Mouse (Mus musculus) MEL (cell line): Measurements from ENCODE around the gene Cdc42bpa. TPM values are rescaled to one million over a fixed set of nuclear protein-coding genes. Genes with fewer than 3 reads are reported as not detected.

Experiments
- DNase-seq: peaks from one replicate; pipeline ENCODE4 v3.0.0; 2011; ENCODE audit warnings: low read depth, low spot score
- H3K27ac ChIP-seq: 2 replicates; pipeline ENCODE4 v1.5.1; 2012; ENCODE audit warnings: low read depth, mild to moderate bottlenecking, control low read depth, low read length, moderate library complexity; ENCODE audit not compliant: control insufficient read depth
- H3K27me3 ChIP-seq, 2 experiments: fragments of 150-350 bp in 1 of 2; sonication (generic) in 1 of 2; 2 replicates each; pipeline ENCODE4 v1.6.1; 2012; ENCODE audit warnings: low read length in 2 of 2, mild to moderate bottlenecking in 2 of 2, improper control_type of control experiment in 1 of 2, moderate library complexity in 1 of 2; ENCODE audit not compliant: insufficient read depth in 2 of 2, control insufficient read depth in 1 of 2
- H3K36me3 ChIP-seq, 2 experiments: 2 replicates each; pipeline ENCODE4 v1.6.1; 2012 to 2014; ENCODE audit warnings: low read length in 2 of 2, improper control_type of control experiment in 1 of 2, inconsistent platforms in 1 of 2, mild to moderate bottlenecking in 1 of 2; ENCODE audit not compliant: insufficient read depth in 2 of 2, control insufficient read depth in 1 of 2
- H3K4me1 ChIP-seq, 2 experiments: fragments of 150-350 bp in 1 of 2; sonication (generic) in 1 of 2; 2 replicates each; pipeline ENCODE4 v1.6.1; 2012; ENCODE audit warnings: low read length in 2 of 2, improper control_type of control experiment in 1 of 2, mild to moderate bottlenecking in 1 of 2; ENCODE audit not compliant: insufficient read depth in 2 of 2, control insufficient read depth in 1 of 2
- H3K4me3 ChIP-seq, 2 experiments: fragments of 150-350 bp in 1 of 2; sonication (generic) in 1 of 2; 2 replicates each; pipeline ENCODE4 v1.5.1; 2012; ENCODE audit warnings: low read depth in 2 of 2, low read length in 2 of 2, mild to moderate bottlenecking in 2 of 2, moderate library complexity in 2 of 2, control low read depth in 1 of 2, improper control_type of control experiment in 1 of 2; ENCODE audit not compliant: control insufficient read depth in 1 of 2, insufficient read depth in 1 of 2
- H3K79me2 ChIP-seq: 2 replicates; pipeline ENCODE4 v1.6.1; 2012; ENCODE audit warnings: mild to moderate bottlenecking, low read length, moderate library complexity; ENCODE audit not compliant: control insufficient read depth, poor library complexity, insufficient read depth
- H3K9ac ChIP-seq: 2 replicates; pipeline ENCODE4 v1.6.1; 2012; ENCODE audit warnings: low read depth, mild to moderate bottlenecking, control low read depth, low read length, moderate library complexity; ENCODE audit not compliant: control insufficient read depth, poor library complexity, severe bottlenecking
- H3K9me3 ChIP-seq: fragments of 150-350 bp; sonication (generic); replicated peaks from 2 replicates; pipeline ENCODE4 v1.6.1; 2012; ENCODE audit warnings: mild to moderate bottlenecking, low read length, improper control_type of control experiment, moderate library complexity; ENCODE audit not compliant: insufficient read depth
- BHLHE40 ChIP-seq: IDR thresholded peaks from 2 replicates; pipeline ENCODE4 v1.6.1; 2012; ENCODE audit warnings: low read depth, mild to moderate bottlenecking, inconsistent platforms, low read length, improper control_type of control experiment, borderline replicate concordance
- ELF1 ChIP-seq: IDR thresholded peaks from 2 replicates; pipeline ENCODE4 v1.6.1; 2014; ENCODE audit warnings: low read depth, mild to moderate bottlenecking, inconsistent platforms, low read length, improper control_type of control experiment, moderate library complexity
- EP300 ChIP-seq, 2 experiments: IDR thresholded peaks; 2 replicates each; pipeline ENCODE4 v1.6.1; 2011; ENCODE audit warnings: improper control_type of control experiment in 2 of 2, low read length in 2 of 2, low read depth in 1 of 2, mild to moderate bottlenecking in 1 of 2
- ETS1 ChIP-seq: IDR thresholded peaks from 2 replicates; pipeline ENCODE4 v1.6.1; 2012; ENCODE audit warnings: low read depth, mild to moderate bottlenecking, inconsistent platforms, low read length, improper control_type of control experiment, moderate library complexity
- GATA1 ChIP-seq: IDR thresholded peaks from 2 replicates; pipeline ENCODE4 v1.6.1; 2011; ENCODE audit warnings: low read depth, low read length, improper control_type of control experiment
- HCFC1 ChIP-seq: IDR thresholded peaks from 2 replicates; pipeline ENCODE4 v1.6.1; 2012; ENCODE audit warnings: low read depth, mild to moderate bottlenecking, inconsistent platforms, low read length, improper control_type of control experiment, moderate library complexity
- MAX ChIP-seq: IDR thresholded peaks from 2 replicates; pipeline ENCODE4 v1.6.1; 2011; ENCODE audit warnings: low read length, improper control_type of control experiment
- MEF2A ChIP-seq: IDR thresholded peaks from 2 replicates; pipeline ENCODE4 v1.6.1; 2014; ENCODE audit warnings: low read depth, mild to moderate bottlenecking, inconsistent platforms, low read length, improper control_type of control experiment; ENCODE audit not compliant: poor library complexity, insufficient replicate concordance, severe bottlenecking; ENCODE audit errors: extremely low read depth
- MXI1 ChIP-seq: IDR thresholded peaks from 2 replicates; pipeline ENCODE4 v1.6.1; 2011; ENCODE audit warnings: mild to moderate bottlenecking, low read depth, low read length, improper control_type of control experiment
- MYB ChIP-seq: IDR thresholded peaks from 2 replicates; pipeline ENCODE4 v1.6.1; 2011; ENCODE audit warnings: mild to moderate bottlenecking, low read depth, low read length, improper control_type of control experiment
- NELFE ChIP-seq: IDR thresholded peaks from 2 replicates; pipeline ENCODE4 v1.6.1; 2011; ENCODE audit warnings: low read depth, low read length, improper control_type of control experiment
- POLR2AphosphoS2 ChIP-seq: IDR thresholded peaks from 2 replicates; pipeline ENCODE4 v1.6.1; 2011; ENCODE audit warnings: low read length, improper control_type of control experiment
- POLR2AphosphoS5 ChIP-seq: IDR thresholded peaks from 2 replicates; pipeline ENCODE4 v1.6.1; 2012; ENCODE audit warnings: low read depth, borderline replicate concordance, mild to moderate bottlenecking, inconsistent platforms, low read length, moderate library complexity, mixed read lengths
- RAD21 ChIP-seq: IDR thresholded peaks from 2 replicates; pipeline ENCODE4 v1.6.1; 2011; ENCODE audit warnings: mild to moderate bottlenecking, low read depth, low read length, improper control_type of control experiment
- SMC3 ChIP-seq: IDR thresholded peaks from 2 replicates; pipeline ENCODE4 v1.6.1; 2011; ENCODE audit warnings: low read depth, low read length, improper control_type of control experiment
- TAL1 ChIP-seq: IDR thresholded peaks from 2 replicates; pipeline ENCODE4 v1.6.1; 2012; ENCODE audit warnings: mild to moderate bottlenecking, inconsistent platforms, low read length, moderate library complexity, mixed read lengths
- TBP ChIP-seq: IDR thresholded peaks from 2 replicates; pipeline ENCODE4 v1.8.0; 2011; ENCODE audit warnings: low read depth, low read length, improper control_type of control experiment
- UBTF ChIP-seq: IDR thresholded peaks from 2 replicates; pipeline ENCODE4 v1.6.1; 2012; ENCODE audit warnings: low read depth, mild to moderate bottlenecking, inconsistent platforms, low read length, improper control_type of control experiment, moderate library complexity, borderline replicate concordance; ENCODE audit not compliant: insufficient read depth
- USF1 ChIP-seq: IDR thresholded peaks from 2 replicates; pipeline ENCODE4 v1.6.1; 2014; ENCODE audit warnings: low read depth, mild to moderate bottlenecking, inconsistent platforms, low read length, improper control_type of control experiment, moderate library complexity
- ZC3H11A ChIP-seq: IDR thresholded peaks from 2 replicates; pipeline ENCODE4 v1.6.1; 2012; ENCODE audit warnings: low read depth, mild to moderate bottlenecking, inconsistent platforms, low read length, improper control_type of control experiment
- ZKSCAN1 ChIP-seq: IDR thresholded peaks from 2 replicates; pipeline ENCODE4 v1.6.1; 2012; ENCODE audit warnings: low read depth, mild to moderate bottlenecking, inconsistent platforms, low read length, improper control_type of control experiment, moderate library complexity
- ZMIZ1 ChIP-seq: IDR thresholded peaks from 2 replicates; pipeline ENCODE4 v1.6.1; 2012; ENCODE audit warnings: low read depth, mild to moderate bottlenecking, inconsistent platforms, low read length, improper control_type of control experiment, moderate library complexity
- polyA plus RNA-seq, 2 experiments: library from polyadenylated mRNA; stranded (reverse) in 1 of 2; unstranded in 1 of 2; fragments of >175 nt in 1 of 2; fragments of >200 nt in 1 of 2; gene quantifications; 2 replicates each; pipeline versions ENCODE4 v1.2.1 to v1.2.4; 2012; ENCODE audit warnings: low replicate concordance in 2 of 2, low read depth in 1 of 2; ENCODE audit not compliant: insufficient read length in 2 of 2, insufficient read depth in 1 of 2, missing spikeins in 1 of 2
- total RNA-seq: library from RNA; depleted of rRNA; stranded (reverse); fragments of 300-350 nt; gene quantifications from 2 replicates; pipeline ENCODE4 v1.2.3, GENCODE M21; 2012

Cdc42bpa gene
- total and polyA plus RNA-seq, 3 experiments = 7.7 to 14.6 TPM; not detected in 1

DNA sequence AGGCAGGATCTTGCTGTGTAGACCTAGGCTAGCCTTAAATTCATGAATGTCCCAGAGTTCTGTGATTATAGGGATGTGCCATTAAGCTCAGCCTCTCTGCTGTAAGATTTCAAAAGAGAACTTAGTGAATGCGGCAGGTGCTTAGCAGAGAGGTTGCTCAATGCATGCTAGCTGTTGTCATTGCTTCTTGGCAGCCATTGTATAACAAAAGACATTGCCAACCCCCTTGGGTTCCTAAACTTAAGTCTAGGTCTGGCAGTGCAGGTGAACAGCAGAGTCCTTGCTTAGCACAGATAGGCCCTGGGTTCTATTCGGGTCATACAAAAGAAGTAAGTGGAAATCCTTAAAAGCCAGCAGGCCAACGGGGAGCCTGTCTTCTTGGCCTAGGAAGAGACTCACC, 7.0 kb upstream of the Cdc42bpa start:
- Histone ChIP-seq H3K36me3 (no peaks in the 10 kb centered on the region), H3K9me3 (no peaks in the 10 kb centered on the region), H3K4me1 (no peaks in the 10 kb centered on the region), H3K79me2 (no peaks in the 10 kb centered on the region), H3K4me3 (no peak overlapping the region), H3K27ac (no peak overlapping the region), H3K27me3 (peaks cover 4% of the 10 kb centered on the region in 2 experiments), H3K9ac (no peak overlapping the region)
- no peak for DNase-seq
- no peak for TF ChIP-seq EP300 (IDR thresholded peaks at IDR 0.05; ENCODE audit: low read depth in 1 of 2, low read length in 2 of 2)
- TF ChIP-seq MAX = no peak
- TF ChIP-seq TAL1 = no peak
- TF ChIP-seq BHLHE40 = no peak
- TF ChIP-seq ZKSCAN1 = no peak
- TF ChIP-seq ELF1 = no peak
- no peak for TF ChIP-seq SMC3
- no peak for TF ChIP-seq MXI1
- TF ChIP-seq UBTF = no peak
- TF ChIP-seq HCFC1 = no peak
- TF ChIP-seq ETS1 = no peak
- no peak for TF ChIP-seq USF1

DNA sequence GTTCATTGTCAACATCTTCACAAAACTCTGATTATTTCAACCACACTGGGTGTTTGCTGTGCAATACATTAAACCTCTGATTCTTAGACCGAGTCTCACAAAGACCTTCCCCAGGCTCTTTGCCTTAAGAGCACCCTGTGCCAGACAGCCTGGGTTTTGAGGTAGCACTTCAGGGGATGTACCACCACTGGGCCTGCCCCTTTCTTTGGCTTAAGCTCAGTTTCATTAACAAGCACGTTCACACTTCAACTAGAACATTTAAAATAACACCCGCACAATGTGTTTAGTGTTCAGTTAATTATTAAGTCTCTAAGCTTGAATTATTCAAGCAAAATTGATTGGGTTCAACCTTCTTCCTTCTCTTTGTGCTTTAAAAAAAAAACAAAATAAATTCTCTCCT, 2.8 kb upstream of the Cdc42bpa start:
- Histone ChIP-seq H3K27ac (no peak overlapping the region), H3K4me3 (no peak overlapping the region), H3K9ac (no peak overlapping the region), H3K27me3 (peaks cover 4 to 10% of the 10 kb centered on the region in 2 experiments), H3K4me1 (peaks cover 0 to 5% of the 10 kb centered on the region in 2 experiments; a peak in 2 of 4 replicates), H3K9me3 (no peaks in the 10 kb centered on the region), H3K36me3 (peaks cover 0 to 6% of the 10 kb centered on the region in 2 experiments; a peak in 2 of 4 replicates), H3K79me2 (peaks cover 20% of the 10 kb centered on the region)
- TF ChIP-seq MEF2A (no peak), MXI1 (no peak), POLR2AphosphoS5 (no peak), POLR2AphosphoS2 (no peak), MYB (no peak), NELFE (no peak), TBP (no peak), RAD21 (no peak), ETS1 (no peak), ZC3H11A (no peak), MAX (no peak), USF1 (no peak), ZKSCAN1 (no peak), ZMIZ1 (no peak), TAL1 (no peak), GATA1 (no peak), UBTF (no peak)
- DNase-seq = no peak
